Mouse (Mus musculus) left cerebral cortex, adult 11 months (tissue): ENCODE measurements around the gene Neurod2.

Experiments used
- DNase-seq: peaks from one replicate; pipeline ENCODE4 v3.0.0; 2022; ENCODE audit warnings: low spot score

Gene Neurod2

GRCm38 (mm10) chr11:98332186-98332585 is 2.7 kb upstream of the Neurod2 start:
- no peak for DNase-seq

GRCm38 (mm10) chr11:98331401-98331800 is 2.0 kb upstream of the Neurod2 start:
- no peak for DNase-seq

GRCm38 (mm10) chr11:98330745-98331204 is 1.3 kb upstream of the Neurod2 start:
- DNase-seq: no peak

DNA sequence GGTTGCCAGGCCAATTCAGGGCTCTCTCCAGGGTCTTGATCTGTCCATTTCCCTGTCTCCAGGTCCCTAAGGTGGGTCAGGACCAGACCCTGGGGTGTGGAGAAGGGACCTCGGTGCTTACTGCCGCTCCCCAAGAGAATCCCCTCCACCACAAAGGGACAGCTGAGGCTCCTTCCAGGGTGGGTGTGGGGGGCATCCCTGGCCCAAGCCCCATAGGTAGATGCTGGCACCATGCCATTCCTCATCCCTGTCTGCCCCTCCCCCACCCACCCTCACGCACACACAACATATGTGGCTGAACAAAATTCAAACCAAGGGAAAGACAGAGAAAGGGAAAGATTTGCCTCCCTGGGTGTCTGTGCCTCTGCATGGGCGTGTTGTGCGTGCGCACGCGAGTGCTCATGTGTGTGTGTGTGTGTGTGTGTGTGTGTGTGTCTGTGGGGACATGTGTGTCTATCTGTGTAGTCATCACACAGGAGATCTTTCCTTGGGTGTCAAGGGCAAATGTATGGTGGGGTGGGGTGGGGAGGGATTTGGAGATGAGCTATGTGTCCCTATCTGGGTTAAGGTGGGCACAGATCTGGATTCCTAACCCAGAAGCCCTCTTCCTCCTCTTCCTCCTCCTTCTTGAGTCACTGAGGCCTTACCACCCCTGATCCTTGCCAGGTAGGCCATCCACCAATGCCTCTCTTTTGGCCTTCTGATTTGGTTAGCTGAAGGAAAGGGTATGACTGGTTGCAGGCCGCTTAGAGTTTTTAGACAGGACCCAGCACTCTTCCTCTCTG is 704 bp upstream of the Neurod2 start:
- no peak for DNase-seq

DNA sequence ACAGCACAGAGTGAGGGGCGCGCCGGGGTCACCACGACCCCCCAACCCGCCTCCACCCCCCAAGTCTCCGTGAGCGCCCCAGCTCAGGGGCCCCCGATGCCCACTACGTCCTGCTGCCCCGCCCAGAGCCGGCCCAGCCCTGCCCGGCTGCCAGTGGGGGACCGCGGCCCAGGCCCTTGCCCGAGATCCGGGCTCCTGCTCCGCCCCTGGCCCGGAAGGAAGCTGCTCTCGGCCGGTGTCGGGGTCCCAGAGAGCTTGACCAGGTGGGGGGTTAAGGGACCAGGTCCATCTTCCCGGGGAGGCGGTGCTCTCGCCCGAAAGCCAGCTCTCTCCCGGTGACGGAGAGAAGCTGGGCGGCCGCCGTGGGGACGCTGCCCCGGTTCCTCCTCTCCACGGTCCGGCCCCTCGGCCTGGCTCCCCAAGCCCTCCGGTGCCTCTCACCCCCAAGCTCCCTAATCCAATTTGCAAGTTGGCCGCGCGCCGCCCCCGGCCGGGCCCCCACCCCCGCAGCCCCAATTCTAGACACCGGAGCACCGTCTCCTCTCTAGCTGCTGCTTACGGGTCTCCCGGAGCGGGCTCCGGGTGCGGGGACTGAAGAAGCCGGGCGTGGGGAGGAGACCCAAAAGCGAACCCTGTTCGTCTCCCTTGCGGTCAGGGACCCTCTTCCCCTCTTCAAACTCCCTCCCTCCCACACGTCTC is 928 bp downstream of the Neurod2 start:
- DNase-seq: no peak

DNA sequence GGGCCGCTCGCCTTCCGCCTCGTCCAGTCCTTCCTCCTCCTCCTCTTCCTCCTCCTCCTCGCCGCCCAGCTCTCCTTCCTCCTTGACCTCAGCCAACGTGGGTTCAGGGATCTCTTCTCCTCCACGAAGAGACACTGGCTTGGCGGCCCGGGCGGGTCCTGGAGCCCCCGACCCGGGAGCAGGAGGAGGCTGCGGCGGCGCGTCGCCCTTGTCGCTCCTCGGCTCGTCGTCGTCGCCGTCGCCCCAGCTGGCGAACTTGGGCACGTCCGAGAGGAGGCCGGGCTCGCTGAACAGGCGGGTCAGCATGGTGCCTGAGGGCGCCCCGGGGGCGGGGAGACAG is 1.4 kb downstream of the Neurod2 start:
- no peak for DNase-seq

DNA sequence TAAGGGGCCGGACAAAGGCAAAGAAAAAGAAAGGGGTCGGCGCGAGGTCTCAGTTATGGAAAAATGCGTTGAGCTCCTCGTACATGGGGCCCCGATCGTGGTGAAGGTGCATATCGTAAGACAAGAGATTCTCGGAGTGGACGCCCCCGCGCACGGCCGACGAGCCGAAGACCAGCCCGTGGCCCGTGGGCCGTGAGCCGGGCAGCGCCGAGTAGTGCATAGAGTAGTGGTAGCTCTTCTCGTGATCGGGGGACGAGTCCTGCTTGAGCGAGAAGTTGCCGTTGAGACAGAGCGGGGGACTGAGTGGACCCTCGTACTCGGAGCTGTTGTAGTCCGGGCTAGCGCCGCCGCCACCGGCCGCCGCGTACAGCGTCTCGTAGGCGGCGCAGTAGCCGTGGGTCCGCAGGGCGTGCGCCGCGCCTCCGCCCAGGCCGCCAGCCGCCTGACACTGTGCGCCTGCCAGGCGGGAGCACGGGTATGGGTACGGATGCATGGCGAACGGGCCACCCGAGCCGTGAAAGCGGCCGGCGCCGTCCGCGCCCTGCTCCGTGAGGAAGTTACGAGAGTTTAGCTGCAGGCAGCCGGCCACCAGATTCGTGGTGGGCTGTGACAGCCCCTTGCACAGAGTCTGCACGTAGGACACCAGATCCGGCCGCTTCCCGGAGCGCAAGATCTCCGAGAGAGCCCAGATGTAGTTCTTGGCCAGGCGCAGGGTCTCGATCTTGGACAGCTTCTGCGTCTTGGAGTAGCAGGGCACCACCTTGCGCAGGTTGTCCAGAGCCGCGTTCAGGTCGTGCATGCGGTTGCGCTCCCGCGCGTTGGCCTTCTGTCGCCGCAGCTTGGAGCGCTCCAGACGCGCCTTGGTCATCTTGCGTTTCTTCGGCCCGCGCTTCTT is 2.1 kb downstream of the Neurod2 start:
- no peak for DNase-seq

- no peak for DNase-seq
These were observed 2.7 kb downstream of the Neurod2 start for GRCm38 (mm10) chr11:98326741-98327135.

DNA sequence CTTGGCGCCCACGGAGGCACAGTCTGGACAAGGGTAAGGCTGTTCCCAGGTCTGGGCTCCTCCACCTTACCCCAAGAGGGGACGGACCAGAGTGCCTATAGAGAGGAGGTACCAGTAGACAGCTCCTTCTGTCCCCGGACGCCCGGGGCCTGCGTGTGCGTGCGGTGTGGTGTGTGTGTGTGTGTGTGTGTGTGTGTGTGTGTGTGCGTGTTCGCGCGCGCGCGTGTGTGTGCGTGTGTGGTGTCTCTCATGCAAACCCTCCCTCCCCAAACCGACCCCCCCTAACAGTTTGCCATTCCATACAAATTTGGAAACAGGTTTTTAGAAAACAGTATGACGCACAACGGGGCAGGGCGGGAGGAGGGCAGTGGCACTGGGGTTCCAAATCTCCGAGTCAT is 3.6 kb downstream of the Neurod2 start:
- DNase-seq: no peak

- DNase-seq: no peak
These were observed 4.1 kb downstream of the Neurod2 start for GRCm38 (mm10) chr11:98325191-98325820.

DNA sequence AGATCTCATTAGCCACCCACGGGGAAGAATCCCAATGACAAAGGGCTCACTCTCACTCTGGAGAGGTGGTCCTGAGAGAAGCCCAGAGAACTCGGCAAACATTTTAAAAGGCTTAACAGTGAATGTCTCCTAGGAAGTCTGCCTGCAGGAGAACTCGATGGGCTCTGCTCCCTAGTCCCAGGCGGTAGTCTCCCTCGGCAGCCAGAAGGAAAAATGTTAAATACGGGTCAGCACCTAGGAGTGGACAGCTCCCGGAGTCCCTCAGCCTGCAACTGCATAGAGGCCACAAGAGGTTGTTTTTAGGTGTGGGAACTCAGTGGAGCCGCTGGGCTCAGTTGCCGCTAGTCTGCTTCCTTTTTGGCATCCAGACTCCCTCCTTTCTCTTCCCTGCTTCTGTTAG is 5.5 kb downstream of the Neurod2 start:
- no peak for DNase-seq

- DNase-seq: no peak
These were observed 6.1 kb downstream of the Neurod2 start for GRCm38 (mm10) chr11:98323136-98323866.

GRCm38 (mm10) chr11:98322159-98322558 is 7.3 kb downstream of the Neurod2 start:
- no peak for DNase-seq

DNA sequence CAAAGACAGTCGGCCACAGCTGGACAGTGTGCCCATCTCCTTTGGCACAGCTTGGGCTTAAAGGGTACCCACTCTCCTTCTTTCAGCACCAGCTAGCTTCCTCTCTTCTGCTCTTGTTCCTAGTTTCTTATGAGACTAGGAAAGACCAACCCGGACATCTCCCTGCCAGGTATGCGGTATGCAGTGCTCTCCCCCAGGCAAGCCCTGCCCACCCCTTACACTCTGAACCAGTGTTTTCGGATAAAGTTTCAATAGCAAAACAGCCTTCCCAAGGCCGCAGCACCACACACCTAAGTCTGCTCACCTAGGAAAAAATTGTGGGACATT is 7.8 kb downstream of the Neurod2 start:
- no peak for DNase-seq

DNA sequence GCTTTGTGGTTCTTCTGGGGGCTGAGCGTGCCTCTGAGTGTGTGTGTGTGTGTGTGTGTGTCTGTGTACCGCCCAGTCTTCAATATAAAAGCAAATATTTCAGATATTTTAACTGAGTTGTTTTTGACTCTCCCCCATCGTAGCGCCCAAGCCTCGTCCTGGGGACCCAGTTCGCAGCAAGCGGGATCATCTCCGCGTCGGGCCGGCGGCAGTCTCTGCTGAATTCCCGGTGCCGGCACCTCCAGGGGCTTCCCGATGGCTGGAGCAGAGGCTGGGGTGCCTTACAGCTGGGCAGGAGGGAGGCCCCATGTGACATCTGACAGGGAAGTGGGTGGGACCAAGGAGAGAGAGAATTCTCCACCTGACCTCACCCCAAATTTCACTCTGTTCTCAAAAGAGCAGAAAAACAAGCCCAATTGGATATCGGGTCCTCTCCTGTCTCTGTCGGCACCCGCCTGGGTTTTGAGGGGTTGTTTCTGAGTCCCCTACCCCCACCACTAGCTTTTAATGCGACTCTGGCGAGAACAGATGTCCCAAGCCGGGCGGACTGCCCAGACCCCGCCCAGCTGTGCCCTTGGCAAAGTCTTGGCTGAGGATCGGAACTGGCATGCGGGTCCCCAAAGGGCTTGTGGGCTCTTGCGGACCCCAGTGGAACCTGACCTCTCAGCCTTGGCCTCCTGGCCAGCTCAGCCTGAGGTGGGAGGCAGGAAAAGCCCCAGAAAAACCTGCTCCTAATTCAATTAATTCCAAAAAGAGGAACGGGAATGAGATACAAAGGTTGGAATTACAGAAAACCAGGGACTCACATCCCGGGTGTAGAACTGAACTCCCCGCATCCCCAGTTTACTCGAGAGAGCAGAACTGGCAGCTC is 8.4 kb downstream of the Neurod2 start:
- no peak for DNase-seq

- no peak for DNase-seq
These were observed 9.1 kb downstream of the Neurod2 start for GRCm38 (mm10) chr11:98320381-98320780.

DNA sequence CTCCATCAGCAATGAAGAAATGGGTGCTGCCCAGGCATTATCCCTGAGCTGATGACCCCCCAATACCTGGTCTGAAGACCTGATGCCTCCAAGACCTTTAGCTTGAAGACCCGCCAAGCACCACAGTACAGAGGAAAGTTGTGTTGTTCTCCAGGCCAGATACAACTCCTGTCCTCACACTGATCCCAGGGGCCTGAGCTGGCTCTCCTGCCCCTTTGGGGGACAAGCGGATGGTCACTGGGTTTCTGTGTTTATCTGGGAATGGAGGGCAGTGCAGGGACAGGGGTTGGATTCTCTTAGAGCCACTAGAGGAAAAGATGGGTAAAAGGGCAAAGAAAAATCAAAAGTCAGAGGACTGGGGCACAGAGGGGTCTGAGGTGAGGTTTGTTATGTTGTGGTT is 9.5 kb downstream of the Neurod2 start:
- DNase-seq: no peak

DNA sequence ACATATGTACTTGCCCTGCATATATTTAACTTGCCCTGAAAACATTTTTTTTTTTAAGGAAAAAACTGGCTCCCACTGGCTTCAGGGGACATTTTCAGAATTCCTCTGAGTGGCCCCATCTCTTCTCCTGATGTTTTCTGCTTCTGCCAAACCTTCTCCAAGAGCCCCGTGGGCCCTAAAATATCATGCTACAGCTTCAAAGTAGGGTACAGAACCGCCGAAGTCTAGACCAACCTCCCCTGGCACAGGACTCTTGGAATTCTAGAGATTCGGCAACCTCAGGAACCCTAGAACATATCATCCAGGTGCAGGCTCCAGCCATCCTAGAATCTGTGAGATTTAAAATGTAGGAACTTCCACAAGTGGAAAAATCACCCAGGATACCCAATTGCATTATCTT is 9.9 kb downstream of the Neurod2 start:
- DNase-seq: no peak

- DNase-seq: no peak
These were observed 10.3 kb downstream of the Neurod2 start for GRCm38 (mm10) chr11:98319120-98319519.

DNA sequence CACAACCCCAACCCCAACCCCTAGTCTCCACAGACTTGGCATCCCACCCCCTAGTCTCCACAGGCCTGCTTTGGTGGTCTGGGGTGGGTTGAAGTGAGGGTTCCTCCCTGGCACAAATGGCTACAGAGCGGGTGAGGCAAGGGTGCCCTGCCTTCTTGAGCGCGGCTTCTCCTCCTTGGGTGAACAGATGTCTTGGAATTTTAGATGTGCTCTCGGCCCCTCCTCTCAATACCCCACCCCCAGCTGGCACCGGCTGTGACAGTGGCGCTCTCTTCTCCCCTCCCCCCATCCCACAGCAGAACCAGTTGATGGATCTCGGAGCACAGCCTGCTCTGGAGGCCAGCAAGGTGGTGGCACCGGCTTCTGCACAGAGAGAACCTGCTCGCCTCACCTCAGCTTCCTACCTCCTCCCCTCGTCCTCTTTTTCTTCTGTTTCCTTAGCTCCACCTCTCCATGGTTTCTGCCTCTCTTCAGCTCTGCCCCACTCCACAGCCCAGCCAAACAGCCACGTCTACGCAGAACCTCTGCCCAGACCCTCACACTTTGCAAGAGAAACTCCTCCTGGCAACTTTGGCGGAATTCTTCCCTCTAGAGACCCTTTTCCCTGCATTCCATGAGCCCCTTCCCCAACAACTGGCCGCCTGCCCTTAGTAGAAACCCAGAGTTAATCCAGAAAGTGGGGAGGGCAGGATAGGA is 10.9 kb downstream of the Neurod2 start:
- no peak for DNase-seq
